Mouse (Mus musculus) ES-E14 (cell line): ENCODE data around the gene Zgrf1.

Experiments used
- CHD2 ChIP-seq: IDR thresholded peaks from 2 replicates; pipeline ENCODE4 v1.6.1; 2014; ENCODE audit warnings: mild to moderate bottlenecking, low read depth, low read length, inconsistent platforms
- HCFC1 ChIP-seq: IDR thresholded peaks from 2 replicates; pipeline ENCODE4 v1.6.1; 2012; ENCODE audit warnings: low read length, inconsistent platforms, borderline replicate concordance; ENCODE audit not compliant: insufficient read depth
- MAFK ChIP-seq: IDR thresholded peaks from 2 replicates; pipeline ENCODE4 v1.6.1; 2014; ENCODE audit warnings: mild to moderate bottlenecking, low read depth, low read length, inconsistent platforms; ENCODE audit not compliant: insufficient read depth
- ZC3H11A ChIP-seq: IDR thresholded peaks from 2 replicates; pipeline ENCODE4 v1.6.1; 2012; ENCODE audit warnings: low read depth, mild to moderate bottlenecking, inconsistent platforms, low read length, borderline replicate concordance
- ZNF384 ChIP-seq: IDR thresholded peaks from 2 replicates; pipeline ENCODE4 v1.6.1; 2012; ENCODE audit warnings: low read depth, low read length, inconsistent platforms

- TF ChIP-seq CHD2: no peak
- no peak for TF ChIP-seq MAFK
- no peak for TF ChIP-seq ZNF384
- TF ChIP-seq HCFC1: no peak
- no peak for TF ChIP-seq ZC3H11A
These were observed 73.2 kb downstream of the Zgrf1 start for GRCm38 (mm10) chr3:127626524-127626923.
